Mouse (Mus musculus) kidney, adult 18-20 months (tissue): ENCODE data around the gene Mitf.

Experiments
- DNase-seq: peaks from one replicate; pipeline ENCODE4 v3.0.0; 2021

Gene Mitf

DNA sequence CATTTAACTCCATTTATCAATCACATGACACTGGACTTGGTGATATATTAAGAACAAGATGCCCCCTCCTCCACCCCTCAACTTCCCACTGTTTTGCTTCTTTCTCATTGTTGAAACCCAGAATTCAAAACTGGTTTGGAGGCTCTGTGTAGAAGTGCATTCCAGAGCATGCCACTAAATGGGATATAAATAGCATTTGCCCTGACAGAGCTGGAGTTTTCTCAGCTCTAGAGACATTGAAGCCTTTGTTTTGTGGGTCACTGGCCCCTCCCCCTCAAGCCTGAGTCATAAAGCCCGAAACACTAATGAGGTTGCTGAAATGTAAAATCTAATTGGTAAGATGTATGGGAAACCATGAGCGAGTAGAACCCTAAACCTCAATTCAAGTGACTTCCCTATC is 76.6 kb downstream of the Mitf start:
- no peak for DNase-seq

DNA sequence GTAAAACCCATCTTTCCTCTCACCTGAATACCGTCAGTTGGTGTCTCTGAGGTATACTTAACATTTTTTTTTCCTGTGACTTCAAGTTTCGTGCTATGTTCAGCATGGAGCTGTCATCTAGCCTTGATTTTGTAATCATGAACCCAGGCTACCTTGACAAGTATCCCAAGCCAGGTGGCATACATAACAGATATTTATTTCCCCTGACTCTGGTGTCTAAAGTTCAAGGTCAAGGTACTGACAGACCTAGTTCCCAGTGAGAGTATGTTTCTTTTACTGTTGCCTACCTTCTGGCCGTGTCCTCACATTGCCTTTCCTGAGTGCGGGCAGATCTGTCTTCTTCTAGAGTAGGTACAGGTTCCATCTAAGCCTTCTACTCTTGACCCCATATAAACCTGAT is 78.1 kb downstream of the Mitf start:
- DNase-seq: no peak

DNA sequence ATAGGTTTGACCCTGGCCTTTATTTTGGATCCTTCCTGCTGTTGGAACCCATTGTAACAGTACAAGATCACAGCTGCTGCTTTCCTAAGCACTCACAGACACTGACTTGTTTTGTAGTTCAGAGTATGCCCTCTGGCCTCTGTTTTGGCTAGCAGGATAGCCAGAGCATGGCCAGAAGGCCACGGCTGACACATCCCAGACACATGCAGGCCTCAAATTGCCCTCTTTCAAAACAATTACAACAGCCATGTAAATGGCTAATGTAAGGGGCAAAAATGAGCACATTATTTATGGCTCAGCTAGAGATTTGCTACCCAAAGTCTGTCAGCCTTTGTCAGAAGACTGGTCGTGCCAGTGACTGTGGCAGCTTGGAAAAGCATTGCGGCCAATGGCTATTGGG is 78.8 kb downstream of the Mitf start:
- no peak for DNase-seq

DNA sequence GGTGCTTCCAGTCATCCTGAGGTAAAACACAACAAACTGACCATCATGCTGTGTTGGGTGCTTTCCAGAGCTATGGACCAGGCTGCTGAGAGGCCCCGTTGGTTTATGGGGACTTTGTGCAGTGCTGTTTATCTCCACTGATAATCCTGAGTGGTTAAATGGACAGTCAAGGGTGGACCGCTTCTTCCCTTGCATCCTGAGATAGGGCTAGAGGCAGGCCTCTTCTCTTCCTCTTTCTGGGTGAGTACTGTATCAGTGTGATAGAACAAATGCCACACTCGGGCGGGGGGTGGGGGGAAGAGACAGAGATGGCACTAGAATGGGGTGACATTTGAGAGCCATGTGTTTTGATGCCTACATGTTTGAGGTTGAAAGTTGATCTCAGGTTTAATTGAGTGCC is 81.0 kb downstream of the Mitf start:
- no peak for DNase-seq

DNA sequence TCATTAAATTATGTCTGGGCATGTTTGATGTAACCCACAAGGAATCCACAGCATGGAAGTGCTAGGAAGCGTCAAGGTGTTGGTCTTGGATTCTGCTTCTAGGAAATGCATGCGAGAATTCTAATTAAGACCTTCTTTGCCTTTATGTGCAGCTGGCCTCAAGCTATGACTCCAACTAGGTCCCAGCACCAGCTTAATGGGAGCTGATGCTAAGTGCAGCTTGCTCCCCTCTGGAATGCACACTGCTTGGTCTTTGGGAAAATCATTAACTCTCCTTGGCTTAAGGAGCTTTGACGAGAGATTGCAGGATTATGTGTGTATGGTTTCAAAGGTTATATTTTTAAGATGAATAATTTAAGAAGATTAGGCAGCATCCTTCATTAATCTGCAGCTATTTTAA is 81.7 kb downstream of the Mitf start:
- DNase-seq: peak; percentile 44

DNA sequence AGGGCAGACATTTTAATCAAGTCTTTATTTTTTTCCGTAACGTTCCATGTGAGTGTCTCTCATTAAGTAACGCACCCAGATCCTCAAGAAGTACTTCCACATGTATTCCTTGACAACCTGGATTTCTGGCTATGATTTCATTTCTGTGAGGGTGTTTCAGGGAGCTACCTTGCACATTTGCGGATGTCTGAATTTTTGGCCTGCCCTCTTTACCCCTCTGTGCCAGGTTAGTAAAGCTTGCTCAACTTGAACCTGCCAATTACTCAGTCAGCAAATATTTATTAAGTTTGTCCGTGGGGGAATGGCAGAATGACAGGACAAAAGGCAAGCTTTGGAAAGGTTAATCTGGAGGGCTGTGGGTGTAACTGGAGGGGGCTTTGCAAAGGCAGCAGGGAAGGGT is 86.7 kb downstream of the Mitf start:
- DNase-seq: no peak

DNA sequence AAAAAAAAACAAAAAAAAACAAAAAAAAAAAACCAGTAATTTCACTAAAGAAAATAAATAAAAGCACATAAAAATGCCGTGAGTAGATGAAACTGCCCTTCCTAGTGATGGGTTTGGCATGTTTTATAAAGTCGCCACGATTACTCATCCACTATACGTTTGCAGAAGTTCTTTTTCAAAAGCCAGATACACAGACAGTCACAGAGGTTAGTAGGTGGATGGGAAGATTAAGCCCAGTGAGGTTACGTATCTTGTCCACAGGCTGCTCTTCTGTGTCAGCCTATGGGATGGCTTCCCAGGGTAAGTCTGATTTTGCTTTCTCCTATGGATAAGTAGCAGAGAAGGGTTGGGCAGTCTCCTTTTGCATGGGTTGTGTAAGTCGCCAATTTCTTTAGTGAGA is 90.3 kb downstream of the Mitf start:
- DNase-seq: no peak

DNA sequence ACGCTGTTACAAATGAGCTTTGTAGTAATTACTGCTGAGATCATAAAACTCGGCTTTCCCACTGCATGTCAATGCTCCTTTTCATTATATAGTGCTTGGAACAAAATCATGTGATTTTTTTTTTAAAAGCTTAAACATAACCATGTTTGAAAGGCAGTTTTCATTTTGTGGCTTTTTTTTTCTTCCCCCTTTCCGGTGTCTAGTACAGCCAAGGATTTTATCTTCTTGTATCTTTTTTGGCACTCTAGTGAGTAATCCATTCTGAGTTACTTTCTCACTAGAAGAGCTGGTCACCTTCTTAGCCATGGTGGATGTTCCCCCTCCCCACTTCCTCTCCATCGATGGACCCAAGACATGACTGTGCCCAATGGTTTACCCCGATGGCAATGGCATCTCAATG is 91.2 kb downstream of the Mitf start:
- no peak for DNase-seq

DNA sequence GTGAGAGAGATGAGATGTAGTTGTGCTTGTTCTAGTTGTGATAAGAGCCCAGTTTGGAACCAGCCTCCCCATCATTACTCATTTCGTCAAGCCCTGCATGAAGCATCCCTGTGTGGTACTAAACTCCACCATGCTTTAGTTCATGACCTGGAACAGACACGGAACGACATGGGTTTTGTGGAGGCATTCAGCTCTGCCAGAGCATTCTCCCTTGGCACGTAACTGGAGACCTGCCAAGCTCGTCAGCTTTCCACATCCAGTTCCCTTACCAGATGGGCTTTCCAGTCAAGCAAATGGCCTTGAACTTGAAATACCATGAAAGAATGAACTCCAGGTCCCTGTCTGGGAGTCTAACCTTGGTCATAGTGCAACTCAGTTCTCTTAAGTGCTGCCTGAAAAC is 94.7 kb downstream of the Mitf start:
- no peak for DNase-seq

DNA sequence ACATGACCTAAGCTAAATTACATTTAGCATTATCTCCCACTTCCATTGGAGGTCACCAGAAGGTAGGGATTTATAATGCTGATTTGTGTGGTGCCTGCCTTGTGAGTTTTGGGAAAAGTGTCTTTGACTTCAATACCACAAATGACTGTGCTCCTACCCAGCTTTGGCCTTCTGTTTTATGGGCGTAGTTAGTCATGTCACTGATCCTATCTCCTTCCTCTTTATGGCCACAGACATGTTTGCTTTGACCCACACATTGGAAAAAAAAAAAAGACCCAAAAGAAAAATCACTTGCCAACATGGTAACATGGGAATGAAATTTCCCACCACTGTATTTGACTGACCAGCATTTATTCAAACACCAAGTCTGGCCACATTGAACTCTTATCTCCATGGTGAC is 95.4 kb downstream of the Mitf start:
- no peak for DNase-seq

DNA sequence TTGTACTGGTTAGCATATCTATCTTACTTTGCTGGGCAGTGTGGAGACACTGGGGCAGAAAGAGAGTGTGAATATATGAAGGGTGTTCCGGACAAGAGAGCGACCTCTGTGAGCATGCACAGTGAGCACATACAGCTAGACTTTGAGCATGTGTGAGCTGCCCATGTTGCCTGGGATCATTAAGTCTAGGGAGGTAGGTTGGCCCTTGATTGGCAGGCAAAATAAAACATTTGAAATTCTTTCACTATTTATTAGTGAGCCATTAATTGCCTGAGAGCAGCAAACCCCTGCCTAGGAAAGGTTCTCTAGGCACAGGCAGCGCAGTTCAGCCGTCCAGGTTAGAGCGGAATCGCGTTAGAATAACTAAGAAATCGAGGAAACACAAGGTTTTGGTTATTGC is 107.9 kb downstream of the Mitf start:
- DNase-seq: peak; percentile 54

DNA sequence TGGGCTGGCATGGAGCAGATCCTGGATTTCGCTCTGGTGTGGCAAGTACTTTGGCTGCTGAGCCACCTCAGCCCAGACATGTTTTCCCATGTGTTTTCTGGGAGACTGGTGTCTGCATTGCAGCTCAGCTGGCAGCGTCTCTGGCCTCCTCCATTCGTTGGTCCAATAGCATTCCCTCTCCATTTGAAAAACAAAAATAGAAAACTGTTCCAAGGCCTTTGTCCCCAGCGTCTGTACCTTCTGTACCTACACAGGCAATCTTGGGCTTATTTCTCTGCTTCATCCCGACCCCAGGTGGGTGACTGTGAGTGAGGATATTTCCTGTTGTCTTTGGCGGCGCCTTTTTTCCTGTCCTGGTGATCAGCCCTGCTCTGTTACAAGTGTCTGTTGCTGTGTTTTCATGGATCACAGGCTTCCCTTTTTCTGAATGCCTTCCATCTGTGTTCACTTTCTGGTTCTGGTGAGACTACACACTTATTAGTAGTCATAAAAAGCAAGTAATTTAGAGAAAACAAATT is 109.6 kb downstream of the Mitf start:
- no peak for DNase-seq

DNA sequence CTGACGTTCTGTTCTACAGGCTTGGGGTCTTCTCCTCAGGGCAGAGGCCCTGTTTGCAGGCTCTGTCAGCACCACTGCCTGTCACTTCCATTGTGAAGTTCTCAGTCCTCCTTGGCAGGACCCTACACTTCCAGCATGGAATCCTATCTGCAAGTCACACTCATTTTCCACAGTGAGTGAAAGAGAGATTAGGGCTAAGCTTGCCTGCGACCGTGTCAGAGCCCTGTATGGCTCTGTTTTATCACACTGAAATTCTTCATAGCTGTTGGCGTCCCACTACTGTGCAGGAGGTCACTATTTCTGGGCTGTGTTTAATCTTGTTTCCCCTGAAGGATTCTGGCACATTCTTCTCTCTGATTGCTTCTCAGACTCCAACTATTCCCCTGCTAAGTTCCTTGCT is 111.2 kb downstream of the Mitf start:
- DNase-seq: no peak

DNA sequence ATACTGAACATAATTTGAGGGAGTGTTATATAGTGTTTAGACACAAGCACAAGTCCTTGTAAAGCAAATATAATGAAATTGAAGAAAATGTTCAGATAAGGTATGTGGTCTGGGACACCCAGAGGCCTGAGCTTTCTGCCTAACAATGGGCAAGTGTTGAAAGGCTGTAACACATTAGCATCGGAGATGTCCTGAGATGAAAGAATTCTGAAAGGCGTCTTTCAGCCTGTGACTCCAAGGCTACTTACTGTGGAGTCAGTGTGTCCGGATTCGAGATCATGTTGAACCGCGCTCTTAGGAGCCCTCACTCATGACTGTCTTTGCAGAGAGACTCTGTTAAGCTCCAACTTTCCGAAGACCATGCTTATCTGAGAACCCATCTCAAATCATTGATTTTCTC is 111.6 kb downstream of the Mitf start:
- DNase-seq: no peak

DNA sequence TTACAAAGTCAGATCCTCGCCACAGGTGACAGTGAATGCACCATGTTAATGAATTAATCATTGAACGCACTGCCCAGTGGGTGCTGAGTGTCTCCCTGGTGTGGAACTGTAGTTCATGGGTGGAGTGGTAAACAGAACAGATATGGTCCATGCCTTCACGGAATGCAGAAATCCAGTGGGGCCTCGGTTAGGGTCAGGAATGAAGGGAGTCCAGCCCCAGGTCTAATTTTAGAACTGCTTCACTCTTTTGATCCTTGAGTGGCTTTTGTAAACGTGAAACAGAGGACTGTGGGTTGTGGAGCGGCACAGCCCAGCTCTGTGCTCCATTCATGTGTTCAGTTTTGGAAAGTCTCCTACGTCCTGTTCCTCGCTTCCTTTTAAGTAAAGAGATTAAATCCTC is 112.4 kb downstream of the Mitf start:
- peak; percentile 63 for DNase-seq

DNA sequence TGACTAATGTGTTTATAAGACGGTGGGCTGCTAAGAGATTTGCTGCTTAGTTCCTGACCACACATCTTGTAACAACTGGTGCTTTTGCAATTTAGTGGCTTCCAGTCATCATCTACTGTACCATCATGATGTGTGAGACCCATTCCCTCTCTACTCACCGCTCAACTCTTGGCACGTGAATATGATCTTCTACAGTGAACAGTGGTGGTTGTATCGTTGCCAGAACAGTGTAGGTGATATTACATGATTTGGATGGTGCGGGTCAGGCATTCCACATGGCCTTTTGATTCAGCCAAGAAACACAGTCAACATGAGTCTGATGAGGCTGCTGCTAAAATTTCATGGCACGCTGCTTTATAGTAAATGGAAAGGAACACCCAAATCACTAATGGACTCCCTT is 114.7 kb downstream of the Mitf start:
- DNase-seq: no peak

DNA sequence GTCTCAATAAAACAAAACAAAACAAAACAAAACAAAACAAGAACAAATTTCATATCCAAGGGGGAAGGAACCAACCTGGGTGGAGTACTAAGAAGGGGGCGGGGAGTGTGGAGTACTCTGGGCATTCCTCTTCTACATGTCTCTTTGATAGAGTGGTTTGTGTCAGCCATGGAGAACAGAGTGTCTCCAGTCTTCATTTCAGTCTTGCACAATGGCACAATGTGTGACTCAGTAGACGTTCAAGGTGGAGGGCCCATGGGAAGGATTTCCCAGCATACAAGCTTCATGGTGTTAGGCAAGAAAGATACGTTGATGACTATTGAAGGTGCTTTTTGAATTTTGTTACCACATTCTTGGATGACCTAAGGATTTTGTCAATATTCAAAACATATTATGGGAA is 117.4 kb downstream of the Mitf start:
- no peak for DNase-seq

DNA sequence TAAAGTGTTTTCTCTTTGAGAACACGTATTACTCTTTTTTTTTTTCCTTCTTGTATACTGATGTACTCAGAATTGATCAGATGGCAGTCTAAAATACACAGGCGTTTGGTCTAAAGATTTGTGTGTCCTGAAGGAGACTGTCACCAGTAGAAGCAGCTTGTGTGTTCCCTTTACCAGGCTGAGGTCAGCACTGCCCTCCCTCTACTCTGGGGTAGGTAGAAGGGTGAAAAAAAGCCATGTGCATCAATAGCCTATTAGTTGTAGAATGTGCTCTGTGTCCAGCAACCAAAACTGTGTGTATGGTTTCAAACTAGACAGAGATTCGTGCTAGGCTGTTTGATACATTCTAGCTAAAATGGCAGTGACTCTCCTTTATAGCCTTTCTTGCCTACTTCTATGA is 122.2 kb downstream of the Mitf start:
- DNase-seq: no peak

DNA sequence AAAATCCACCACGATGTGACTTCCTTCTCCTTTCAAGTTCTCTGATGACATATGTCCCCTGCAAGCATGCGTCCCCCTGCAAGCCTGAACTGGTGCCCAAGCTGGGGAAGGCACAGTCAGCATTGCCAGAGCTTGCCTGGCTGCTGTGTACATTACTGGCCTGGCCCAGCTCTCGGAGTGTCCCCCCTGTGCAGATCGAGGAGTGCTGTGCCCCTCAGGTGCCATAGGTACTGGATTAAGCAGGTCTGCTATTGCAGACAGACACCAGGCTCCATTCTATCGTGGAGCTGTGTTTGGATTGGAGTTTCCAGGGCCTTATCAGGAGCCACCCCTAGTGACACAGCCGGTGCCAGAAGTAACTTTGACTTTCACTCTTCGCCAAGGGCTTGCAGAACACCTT is 122.6 kb downstream of the Mitf start:
- DNase-seq: peak; percentile 54

DNA sequence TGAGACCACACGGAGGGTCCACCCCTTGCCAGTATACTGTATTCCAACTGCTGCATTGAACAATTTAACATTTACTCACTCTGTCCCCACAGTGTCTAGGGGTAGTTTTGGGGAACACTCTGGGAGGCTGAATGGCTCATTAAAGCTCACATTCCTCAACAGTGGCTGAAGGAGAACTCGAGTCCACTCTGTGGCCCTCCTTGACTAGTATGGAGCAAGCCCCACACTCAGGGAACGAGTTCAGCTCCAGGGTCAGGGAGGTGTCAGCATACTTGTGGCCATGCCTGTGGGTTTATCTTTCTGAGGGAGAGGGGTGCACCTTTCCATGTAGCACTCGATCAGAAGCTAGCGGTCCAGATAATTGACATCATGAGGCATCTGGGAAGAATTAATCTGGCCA is 130.3 kb downstream of the Mitf start:
- no peak for DNase-seq

DNA sequence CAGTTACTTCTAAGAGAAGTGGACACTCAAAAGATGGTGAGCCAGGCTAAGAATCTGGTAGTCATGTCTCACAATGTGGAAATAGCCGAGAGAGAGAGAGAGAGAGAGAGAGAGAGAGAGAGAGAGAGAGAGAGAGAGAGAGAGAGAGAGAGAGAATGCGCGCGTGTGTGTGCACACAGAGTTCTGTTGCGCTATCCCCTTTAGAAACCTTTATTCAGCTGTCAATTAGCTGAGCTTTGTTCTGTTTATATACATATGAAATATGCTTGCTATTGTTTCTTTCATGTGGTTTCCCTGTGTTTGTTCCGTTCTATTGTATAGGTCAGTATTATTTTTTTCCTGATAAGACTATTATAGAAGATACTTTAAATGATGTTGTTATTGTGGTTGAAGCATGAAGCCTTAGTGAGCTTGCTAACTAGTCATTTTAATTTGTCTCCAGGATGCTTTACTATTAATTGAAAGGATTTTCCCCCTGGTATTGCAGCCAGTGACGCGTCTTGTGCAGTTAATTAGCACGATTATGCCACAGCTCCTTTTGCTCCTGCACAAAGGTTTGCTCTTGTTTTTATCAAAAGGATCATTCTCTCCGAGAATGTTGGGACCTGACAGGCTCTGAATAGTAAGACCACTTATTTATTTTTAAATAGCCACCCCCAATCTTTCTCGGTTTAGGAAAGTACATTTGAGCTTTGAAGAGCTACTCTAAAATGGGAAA is 131.2 kb downstream of the Mitf start:
- DNase-seq: no peak

DNA sequence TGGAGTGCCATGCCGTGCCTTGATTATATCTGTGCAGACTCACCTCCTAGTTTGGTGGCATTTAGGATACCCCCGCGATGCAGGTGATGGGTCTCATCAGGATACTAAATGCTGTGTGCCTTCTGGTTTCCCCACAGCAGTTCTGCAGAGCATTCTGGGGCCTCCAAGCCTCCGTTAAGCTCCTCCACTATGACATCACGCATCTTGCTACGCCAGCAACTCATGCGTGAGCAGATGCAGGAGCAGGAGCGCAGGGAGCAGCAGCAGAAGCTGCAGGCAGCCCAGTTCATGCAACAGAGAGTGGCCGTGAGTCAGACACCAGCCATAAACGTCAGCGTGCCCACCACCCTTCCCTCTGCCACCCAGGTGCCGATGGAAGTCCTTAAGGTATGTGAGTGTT is 134.1 kb downstream of the Mitf start:
- no peak for DNase-seq

DNA sequence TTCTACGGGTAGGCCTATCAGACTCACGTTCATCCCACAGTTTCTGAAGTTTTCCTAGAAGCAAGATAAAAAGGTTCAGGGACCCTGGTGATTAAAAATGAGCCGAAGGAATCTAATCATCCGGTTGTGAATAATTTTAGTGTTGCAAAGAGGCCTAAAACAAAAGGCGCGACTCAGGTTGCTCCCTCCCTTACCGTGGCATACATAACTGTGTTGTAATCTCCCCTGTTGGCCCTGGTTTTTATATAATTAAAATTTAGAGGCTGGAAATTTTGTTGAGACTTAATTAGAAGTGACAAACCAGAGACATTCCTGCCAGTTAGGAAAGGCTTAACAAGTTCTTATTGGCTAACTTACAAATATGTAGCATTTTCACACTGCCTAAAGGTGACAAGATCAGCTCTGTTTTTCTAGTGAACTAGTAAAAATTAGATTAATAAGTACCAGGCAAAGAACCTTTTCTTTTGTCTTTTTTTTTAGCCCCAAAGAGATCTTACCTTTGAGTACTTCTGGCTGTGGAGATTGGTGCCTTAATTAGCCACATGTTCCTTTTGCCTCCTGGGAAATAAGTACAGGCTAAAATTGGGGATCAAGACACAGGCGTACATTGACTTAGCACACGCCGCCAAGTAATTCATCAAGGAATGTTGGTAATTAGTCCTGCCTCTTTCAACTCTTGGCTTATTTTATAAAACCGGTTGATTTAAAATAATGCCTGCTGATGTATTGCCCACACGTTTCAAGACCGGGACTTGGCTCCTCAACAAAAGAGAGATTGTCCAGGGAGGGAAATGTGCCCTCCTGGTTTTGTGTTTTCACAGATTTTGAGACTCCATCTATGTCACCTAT is 143.4 kb downstream of the Mitf start:
- DNase-seq: no peak

DNA sequence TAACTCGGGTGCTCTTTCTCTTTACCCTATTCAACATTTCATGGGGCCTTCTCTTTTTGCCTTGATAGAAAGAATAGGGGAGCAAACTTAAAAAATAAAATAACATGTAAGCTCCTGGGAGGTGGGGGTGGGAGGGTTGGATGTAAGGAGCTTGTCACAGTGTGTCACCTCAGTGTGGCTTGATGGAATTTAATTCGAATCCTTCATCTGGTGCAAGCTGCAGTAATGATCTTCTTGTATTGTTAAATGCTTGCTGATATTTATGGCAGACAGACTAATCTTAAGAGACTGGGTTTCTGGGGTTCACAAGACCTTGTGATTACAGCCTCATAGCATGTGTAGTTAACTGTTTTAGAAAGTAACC is 144.0 kb downstream of the Mitf start:
- DNase-seq: no peak

DNA sequence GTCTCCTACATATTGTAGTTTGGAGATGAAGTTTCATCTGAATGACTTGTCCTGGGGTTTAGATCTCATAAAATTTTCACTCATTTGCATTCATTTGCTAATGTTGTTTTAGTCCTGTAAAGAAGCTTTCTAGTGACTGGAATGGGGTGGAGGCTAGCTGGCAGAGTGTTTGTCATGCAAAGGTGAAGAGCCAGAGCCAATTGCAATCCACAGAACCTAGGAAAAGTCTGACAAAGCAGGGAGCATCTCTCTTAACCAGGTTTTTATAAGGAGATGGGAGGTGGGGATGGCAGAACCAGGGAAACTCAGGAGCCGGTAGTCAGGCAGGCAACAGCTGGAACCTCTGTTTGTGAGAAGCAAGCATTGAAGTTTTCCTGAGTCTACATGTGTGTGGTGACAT is 144.9 kb downstream of the Mitf start:
- DNase-seq: no peak
